Mouse (Mus musculus) ES-E14 (cell line): Measurements from ENCODE around the gene Hist2h3c2.

Source experiments
- CHD2 ChIP-seq: IDR thresholded peaks from 2 replicates; pipeline ENCODE4 v1.6.1; 2014; ENCODE audit warnings: mild to moderate bottlenecking, low read depth, low read length, inconsistent platforms
- ZC3H11A ChIP-seq: IDR thresholded peaks from 2 replicates; pipeline ENCODE4 v1.6.1; 2012; ENCODE audit warnings: low read depth, mild to moderate bottlenecking, inconsistent platforms, low read length, borderline replicate concordance
- ZNF384 ChIP-seq: IDR thresholded peaks from 2 replicates; pipeline ENCODE4 v1.6.1; 2012; ENCODE audit warnings: low read depth, low read length, inconsistent platforms

GRCm38 (mm10) chr3:96226695-96227648, 12.0 kb downstream of the Hist2h3c2 start:
- TF ChIP-seq CHD2 (no peak), ZC3H11A (no peak), ZNF384 (no peak)
